Mouse (Mus musculus) neural tube, embryonic 10.5 days (tissue): ENCODE measurements around the gene Vps54.
"Not testable (repeated sequence)": the region's sequence is repeated elsewhere in the genome, so short reads cannot be mapped to it uniquely, and the experiment has no call there.

Experiments used
- DNase-seq: peaks from one replicate; pipeline ENCODE4 v3.0.0-alpha.2; 2017; ENCODE audit warnings: low spot score; ENCODE audit errors: extremely low spot score

Gene Vps54

GRCm38 (mm10) chr11:21239021-21239661 is at the start of gene Vps54:
Vps54 (plus strand) TSS chr11:21239281.
- peak; percentile 76 for DNase-seq

- not testable (repeated sequence) for DNase-seq
These were observed 47.3 kb upstream of the Vps54 start for GRCm38 (mm10) chr11:21191821-21192220.

GRCm38 (mm10) chr11:21194851-21195250 is 44.2 kb upstream of the Vps54 start:
- DNase-seq, result no peak

GRCm38 (mm10) chr11:21209046-21209445 is 30.0 kb upstream of the Vps54 start:
- DNase-seq, result no peak

- not testable (repeated sequence) for DNase-seq
These were observed 29.4 kb upstream of the Vps54 start for GRCm38 (mm10) chr11:21209701-21210100.

GRCm38 (mm10) chr11:21217419-21217818 is 21.7 kb upstream of the Vps54 start:
- DNase-seq, result no peak

GRCm38 (mm10) chr11:21219281-21219680 is 19.8 kb upstream of the Vps54 start:
- DNase-seq, result no peak

GRCm38 (mm10) chr11:21219851-21220587 is 19.1 kb upstream of the Vps54 start:
- DNase-seq, result no peak

- DNase-seq, result no peak
These were observed 18.3 kb upstream of the Vps54 start for GRCm38 (mm10) chr11:21220754-21221153.

GRCm38 (mm10) chr11:21221396-21221795 is 17.7 kb upstream of the Vps54 start:
- no peak for DNase-seq

GRCm38 (mm10) chr11:21222606-21223207 is 16.4 kb upstream of the Vps54 start:
- no peak for DNase-seq

GRCm38 (mm10) chr11:21223539-21223938 is 15.5 kb upstream of the Vps54 start:
- DNase-seq, result no peak

- no peak for DNase-seq
These were observed 15.0 kb upstream of the Vps54 start for GRCm38 (mm10) chr11:21224041-21224440.

GRCm38 (mm10) chr11:21224446-21224845 is 14.6 kb upstream of the Vps54 start:
- no peak for DNase-seq

GRCm38 (mm10) chr11:21224983-21225382 is 14.1 kb upstream of the Vps54 start:
- DNase-seq, result no peak

- no peak for DNase-seq
These were observed 3.7 kb upstream of the Vps54 start for GRCm38 (mm10) chr11:21235381-21235780.

GRCm38 (mm10) chr11:21235821-21236220 is 3.3 kb upstream of the Vps54 start:
- no peak for DNase-seq

- no peak for DNase-seq
These were observed 2.1 kb upstream of the Vps54 start for GRCm38 (mm10) chr11:21236996-21237395.

GRCm38 (mm10) chr11:21237474-21238278 is 1.4 kb upstream of the Vps54 start:
- DNase-seq, result no peak

- no peak for DNase-seq
These were observed 631 bp upstream of the Vps54 start for GRCm38 (mm10) chr11:21238279-21239020.
